Mouse (Mus musculus) ES-E14 (cell line): ENCODE results near the gene Hist1h4i. TPM values are rescaled to one million over a fixed set of nuclear protein-coding genes. Genes with fewer than 3 reads are reported as not detected.

Experiments
- DNase-seq: peaks from one replicate; pipeline ENCODE4 v3.0.0-alpha.2; 2013; ENCODE audit warnings: low read depth, low spot score
- H3K27ac ChIP-seq: 2 replicates; pipeline ENCODE4 v1.5.1; 2012; ENCODE audit warnings: low read depth, mild to moderate bottlenecking, low read length, moderate library complexity, mixed read lengths; ENCODE audit not compliant: poor library complexity, insufficient read depth, severe bottlenecking
- H3K36me3 ChIP-seq: 2 replicates; pipeline ENCODE4 v1.6.1; 2012; ENCODE audit warnings: mild to moderate bottlenecking, low read length, moderate library complexity, mixed read lengths; ENCODE audit not compliant: control insufficient read depth, poor library complexity, insufficient read depth, severe bottlenecking
- H3K4me1 ChIP-seq, 2 experiments: fragments of 150-350 bp in 1 of 2; sonication (generic) in 1 of 2; 2 replicates each; pipeline ENCODE4 v1.6.1; 2012; ENCODE audit warnings: low read length in 2 of 2, mild to moderate bottlenecking in 1 of 2, mixed read lengths in 1 of 2; ENCODE audit not compliant: control insufficient read depth in 2 of 2, insufficient read depth in 2 of 2, poor library complexity in 1 of 2
- H3K4me3 ChIP-seq, 2 experiments: fragments of 150-350 bp in 1 of 2; sonication (generic) in 1 of 2; 2 replicates each; pipeline ENCODE4 v1.5.1; 2012; ENCODE audit warnings: low read length in 2 of 2, low read depth in 1 of 2, mild to moderate bottlenecking in 1 of 2, mixed read lengths in 1 of 2; ENCODE audit not compliant: insufficient read depth in 1 of 2, poor library complexity in 1 of 2, severe bottlenecking in 1 of 2
- H3K9ac ChIP-seq: 2 replicates; pipeline ENCODE4 v1.6.1; 2012; ENCODE audit warnings: low read depth, mild to moderate bottlenecking, low read length, mixed read lengths; ENCODE audit not compliant: poor library complexity, insufficient read depth, severe bottlenecking
- H3K9me3 ChIP-seq: fragments of 150-350 bp; sonication (generic); 2 replicates; pipeline ENCODE4 v1.6.1; 2012; ENCODE audit warnings: low read depth, mild to moderate bottlenecking, low read length; ENCODE audit not compliant: control insufficient read depth, insufficient read depth
- CHD2 ChIP-seq: IDR thresholded peaks from 2 replicates; pipeline ENCODE4 v1.6.1; 2014; ENCODE audit warnings: mild to moderate bottlenecking, low read depth, low read length, inconsistent platforms
- HCFC1 ChIP-seq: IDR thresholded peaks from 2 replicates; pipeline ENCODE4 v1.6.1; 2012; ENCODE audit warnings: low read length, inconsistent platforms, borderline replicate concordance; ENCODE audit not compliant: insufficient read depth
- MAFK ChIP-seq: IDR thresholded peaks from 2 replicates; pipeline ENCODE4 v1.6.1; 2014; ENCODE audit warnings: mild to moderate bottlenecking, low read depth, low read length, inconsistent platforms; ENCODE audit not compliant: insufficient read depth
- ZC3H11A ChIP-seq: IDR thresholded peaks from 2 replicates; pipeline ENCODE4 v1.6.1; 2012; ENCODE audit warnings: low read depth, mild to moderate bottlenecking, inconsistent platforms, low read length, borderline replicate concordance
- ZNF384 ChIP-seq: IDR thresholded peaks from 2 replicates; pipeline ENCODE4 v1.6.1; 2012; ENCODE audit warnings: low read depth, low read length, inconsistent platforms
- in situ Hi-C, 2 experiments: fragments of 600-800 bp; cut with MboI; formaldehyde crosslinking; loops; one replicate each; pipeline ENCODE4 v1.15.1; 2025; ENCODE audit warnings: low sequenced_read_pairs in 2 of 2, inconsistent platforms in 1 of 2; ENCODE audit not compliant: unreplicated experiment in 2 of 2
- total RNA-seq: library from RNA; depleted of rRNA; stranded (reverse); fragments of 300-350 nt; gene quantifications from 2 replicates; pipeline ENCODE4 v1.2.3, GENCODE M21; 2012

The Hist1h4i gene
- total RNA-seq, 1 experiment, result 814 TPM

- Histone ChIP-seq H3K4me1 (peaks cover 2% of the 10 kb centered on the region in 2 experiments; a peak in 2 of 4 replicates), H3K36me3 (no peaks in the 10 kb centered on the region), H3K4me3 (no peak overlapping the region), H3K9me3 (no peaks in the 10 kb centered on the region), H3K9ac (no peak overlapping the region), H3K27ac (no peak overlapping the region)
- in situ Hi-C loops, result loop anchor here in 1 of 2 experiments (25.0 kb wide), 1 partner anchor 739 kb away; no protein-coding TSS in a partner anchor
- no peak for DNase-seq
- no peak for TF ChIP-seq ZNF384
- TF ChIP-seq CHD2, result no peak
- TF ChIP-seq HCFC1, result no peak
- TF ChIP-seq ZC3H11A, result no peak
- TF ChIP-seq MAFK, result no peak
These were observed 39.8 kb downstream of the Hist1h4i start for GRCm38 (mm10) chr13:22001346-22001745.

DNA sequence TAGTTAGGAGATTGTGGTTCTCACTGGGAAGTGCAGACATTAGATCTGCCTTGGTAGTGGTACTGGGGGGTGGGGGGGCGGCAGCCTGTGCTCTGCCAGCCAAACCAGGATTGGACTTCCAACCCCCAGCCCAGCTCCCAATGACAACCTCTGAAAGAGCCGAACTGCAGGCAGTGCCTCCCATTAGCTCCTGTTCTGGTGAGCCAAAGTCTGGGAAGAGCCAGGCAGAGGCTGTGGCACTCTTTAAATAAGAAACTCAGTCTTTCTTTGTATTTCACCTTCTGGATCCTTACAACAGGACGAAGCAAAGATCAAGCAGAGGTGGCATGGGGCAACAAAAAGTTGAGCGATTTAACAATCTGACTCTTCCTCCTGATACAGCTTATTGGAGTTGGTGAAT lies 42.0 kb downstream of the Hist1h4i start:
- TF ChIP-seq MAFK, result no peak
- TF ChIP-seq ZC3H11A, result no peak
- TF ChIP-seq ZNF384, result no peak
- no peak for TF ChIP-seq CHD2
- no peak for TF ChIP-seq HCFC1
- Histone ChIP-seq H3K27ac (no peak overlapping the region), H3K4me1 (peaks cover 2 to 4% of the 10 kb centered on the region in 2 experiments; a peak in 2 of 4 replicates), H3K36me3 (no peaks in the 10 kb centered on the region), H3K9me3 (no peaks in the 10 kb centered on the region), H3K9ac (no peak overlapping the region), H3K4me3 (no peak overlapping the region)
- no peak for DNase-seq
- in situ Hi-C loops, result no loop called here

GRCm38 (mm10) chr13:21998412-21998811 lies 42.8 kb downstream of the Hist1h4i start:
- TF ChIP-seq ZC3H11A (no peak), CHD2 (no peak), HCFC1 (no peak), MAFK (no peak), ZNF384 (peak; percentile 80)

GRCm38 (mm10) chr13:21997821-21998220 lies 43.3 kb downstream of the Hist1h4i start:
- Histone ChIP-seq H3K27ac (no peak overlapping the region), H3K36me3 (no peaks in the 10 kb centered on the region), H3K4me3 (no peak overlapping the region), H3K9ac (no peak overlapping the region), H3K4me1 (peaks cover 5 to 8% of the 10 kb centered on the region in 2 experiments; a peak in 3 of 4 replicates), H3K9me3 (no peaks in the 10 kb centered on the region)
- TF ChIP-seq ZNF384, result peak; percentile 72
- no peak for TF ChIP-seq CHD2
- in situ Hi-C loops, result no loop called here
- DNase-seq, result no peak

More at GRCm38 (mm10) chr13:21998412-21998811, 42.8 kb downstream of the Hist1h4i start:
- Histone ChIP-seq H3K4me1 (peaks cover 2 to 7% of the 10 kb centered on the region in 2 experiments; a peak in 3 of 4 replicates), H3K4me3 (no peak overlapping the region), H3K36me3 (no peaks in the 10 kb centered on the region), H3K9me3 (no peaks in the 10 kb centered on the region), H3K27ac (no peak overlapping the region), H3K9ac (no peak overlapping the region)
- in situ Hi-C loops, result no loop called here
- DNase-seq, result no peak

GRCm38 (mm10) chr13:21997201-21997820 lies 43.9 kb downstream of the Hist1h4i start:
- no peaks in the 10 kb centered on the region for H3K9me3 ChIP-seq
- H3K4me1 ChIP-seq, result peaks cover 5 to 8% of the 10 kb centered on the region in 2 experiments; a peak in 3 of 4 replicates
- DNase-seq, result no peak
- H3K9ac ChIP-seq, result no peak overlapping the region; the same call in 1 of the 2 replicates
- H3K27ac ChIP-seq, result no peak overlapping the region
- H3K36me3 ChIP-seq, result no peaks in the 10 kb centered on the region
- in situ Hi-C loops, result no loop called here
- TF ChIP-seq ZNF384 (no peak), CHD2 (no peak), MAFK (no peak), ZC3H11A (no peak), HCFC1 (no peak)
- H3K4me3 ChIP-seq, result peak overlapping the region; percentile 55 to 57
